20 mouse cellular contexts compared by ENCODE assay signal in the genomic region with DNA sequence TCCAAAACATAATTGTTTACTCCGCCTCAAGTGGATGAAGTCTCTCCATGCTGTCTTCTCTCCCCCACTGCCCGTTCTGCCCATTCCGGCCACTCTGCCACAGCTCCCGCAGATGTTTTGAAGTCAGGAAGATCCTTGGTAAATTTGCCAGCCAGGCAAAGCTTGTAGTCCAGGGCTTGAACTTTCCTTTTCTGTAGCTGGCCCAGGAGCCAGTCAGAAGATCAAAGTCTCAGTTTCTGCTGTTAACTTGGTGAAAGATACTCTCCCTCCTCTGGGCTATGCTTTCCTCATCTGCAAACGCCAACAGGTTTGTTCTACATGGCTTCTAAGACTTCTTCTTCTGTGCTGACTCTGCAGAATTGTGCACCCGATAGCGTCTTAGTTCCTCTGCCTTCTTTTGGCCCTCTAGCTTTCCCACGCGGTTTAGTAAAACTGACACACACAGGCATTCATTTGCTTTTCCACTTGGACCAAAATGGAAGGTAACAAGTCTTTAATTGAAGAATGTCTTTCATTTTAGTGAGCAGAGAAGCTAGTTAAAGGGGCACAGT. TPM values are rescaled to one million over a fixed set of nuclear protein-coding genes. Genes with fewer than 3 reads are reported as not detected.
DNase-seq lines count a peak whose midpoint lies in the region; ATAC-seq lines count a peak whose summit lies in the region.
"Had no signal": no experiment of that assay in that cellular context is flagged by ENCODE, and none has a peak within 500 bp of the region (broad histone marks: within the 10 kb centered on the region; RNA-seq: fewer than 3 reads in every experiment).

No protein-coding gene starts in this region.

- no peak overlapping the region for H3K9ac ChIP-seq in embryonic facial prominence, embryonic 13.5 days
- H3K9ac ChIP-seq in lung, embryonic 15.5 days: no peak overlapping the region; the same call in 1 of the 2 replicates
- peak overlapping the region; percentile 24; the same call in 1 of the 2 replicates for H3K9ac ChIP-seq in kidney, embryonic 15.5 days
- H3K9ac ChIP-seq in stomach, embryonic 14.5 days (replicated peaks; ENCODE audit: low read depth, low read length): no peak overlapping the region
- H3K9ac ChIP-seq: heart, embryonic 12.5 days; liver, embryonic 14.5 days; neural tube, embryonic 13.5 days had no signal

- peak overlapping the region; percentile 23; the same call in 1 of the 2 replicates for H3K4me2 ChIP-seq in embryonic facial prominence, embryonic 13.5 days
- peak overlapping the region; percentile 11; the same call in 1 of the 2 replicates for H3K4me2 ChIP-seq in lung, embryonic 15.5 days
- H3K4me2 ChIP-seq in kidney, embryonic 15.5 days: peak overlapping the region; percentile 34
- peak overlapping the region; percentile 2; the same call in 1 of the 2 replicates for H3K4me2 ChIP-seq in stomach, embryonic 14.5 days (replicated peaks; ENCODE audit: low read depth, low read length)
- H3K4me2 ChIP-seq: heart, embryonic 12.5 days; neural tube, embryonic 13.5 days had no signal

- peaks cover 37% of the 10 kb centered on the region for H3K27me3 ChIP-seq in embryonic facial prominence, embryonic 13.5 days
- peaks cover 62% of the 10 kb centered on the region for H3K27me3 ChIP-seq in embryonic facial prominence, embryonic 10.5 days (replicated peaks; ENCODE audit: low read depth, poor library complexity, severe bottlenecking)
- no peaks in the 10 kb centered on the region for H3K27me3 ChIP-seq in lung, embryonic 15.5 days
- peaks cover 3% of the 10 kb centered on the region; the same call in 1 of the 2 replicates for H3K27me3 ChIP-seq in kidney, embryonic 15.5 days
- H3K27me3 ChIP-seq in stomach, embryonic 14.5 days (ENCODE audit: control insufficient read depth, insufficient read depth, low read length): no peaks in the 10 kb centered on the region
- H3K27me3 ChIP-seq: neural tube, embryonic 13.5 days had no signal

- H3K4me1 ChIP-seq in embryonic facial prominence, embryonic 13.5 days: peaks cover 25% of the 10 kb centered on the region
- H3K4me1 ChIP-seq in embryonic facial prominence, embryonic 10.5 days: peaks cover 14% of the 10 kb centered on the region
- peaks cover 29% of the 10 kb centered on the region for H3K4me1 ChIP-seq in lung, embryonic 15.5 days
- peaks cover 62% of the 10 kb centered on the region for H3K4me1 ChIP-seq in kidney, embryonic 15.5 days
- peaks cover 23% of the 10 kb centered on the region for H3K4me1 ChIP-seq in stomach, embryonic 14.5 days (ENCODE audit: control insufficient read depth, insufficient read depth, low read length)

- DNase-seq in embryonic facial prominence, embryonic 10.5 days (ENCODE audit: low spot score): no peak
- DNase-seq in lung, postnatal 10 days: no peak
- DNase-seq in layer of hippocampus, postnatal 10 days (ENCODE audit: low spot score in 2 of 2): no peak
- DNase-seq: thymus, postnatal 36 days had no signal

- H3K9me3 ChIP-seq in embryonic facial prominence, embryonic 13.5 days: 0 out of 2 replicates have a peak, but pooled peaks cover 3% of the 10 kb centered on the region
- no peaks in the 10 kb centered on the region for H3K9me3 ChIP-seq in embryonic facial prominence, embryonic 10.5 days
- no peaks in the 10 kb centered on the region for H3K9me3 ChIP-seq in lung, embryonic 15.5 days
- no peaks in the 10 kb centered on the region for H3K9me3 ChIP-seq in kidney, embryonic 15.5 days (replicated peaks)
- no peaks in the 10 kb centered on the region; the same call in 1 of the 2 replicates for H3K9me3 ChIP-seq in stomach, embryonic 14.5 days (ENCODE audit: control insufficient read depth, low read depth, low read length)

- WGBS in embryonic facial prominence, embryonic 13.5 days: 74% methylated on average over 9 of the region's 9 CpGs
- WGBS in embryonic facial prominence, embryonic 10.5 days: 85% methylated on average over 9 of the region's 9 CpGs
- WGBS in lung, embryonic 15.5 days: 62% methylated on average over 9 of the region's 9 CpGs
- 69% methylated on average over 9 of the region's 9 CpGs for WGBS in kidney, embryonic 15.5 days
- 61% methylated on average over 9 of the region's 9 CpGs for WGBS in stomach, embryonic 14.5 days

- H3K4me3 ChIP-seq in embryonic facial prominence, embryonic 13.5 days: no peak overlapping the region
- H3K4me3 ChIP-seq in embryonic facial prominence, embryonic 10.5 days: no peak overlapping the region
- H3K4me3 ChIP-seq in lung, embryonic 15.5 days: no peak overlapping the region
- no peak overlapping the region for H3K4me3 ChIP-seq in kidney, embryonic 15.5 days (replicated peaks)
- no peak overlapping the region for H3K4me3 ChIP-seq in stomach, embryonic 14.5 days (ENCODE audit: low read depth, low read length)
- H3K4me3 ChIP-seq: heart, embryonic 12.5 days; hindbrain, embryonic 10.5 days; neural tube, embryonic 13.5 days had no signal

- no peak overlapping the region; the same call in 1 of the 2 replicates for H3K27ac ChIP-seq in embryonic facial prominence, embryonic 13.5 days
- no peak overlapping the region for H3K27ac ChIP-seq in embryonic facial prominence, embryonic 10.5 days (replicated peaks)
- H3K27ac ChIP-seq in lung, embryonic 15.5 days: peak overlapping the region; percentile 89
- H3K27ac ChIP-seq in kidney, embryonic 15.5 days: peak overlapping the region; percentile 82
- H3K27ac ChIP-seq in stomach, embryonic 14.5 days (ENCODE audit: low read length): 0 out of 2 replicates have a peak overlapping the region, but pooled peaks have one; percentile 3
- H3K27ac ChIP-seq: hindbrain, embryonic 10.5 days; liver, embryonic 14.5 days; neural tube, embryonic 13.5 days had no signal

- no peak for ATAC-seq in embryonic facial prominence, embryonic 13.5 days (ENCODE audit: insufficient number of reproducible peaks, insufficient read depth, low FRiP score, low TSS enrichment, low read depth)
- no peak for ATAC-seq in lung, embryonic 15.5 days (ENCODE audit: borderline replicate concordance, extremely low read depth, low FRiP score, low TSS enrichment)
- no peak for ATAC-seq in kidney, embryonic 15.5 days (replicated peaks; ENCODE audit: low FRiP score)
- ATAC-seq in stomach, embryonic 14.5 days (ENCODE audit: insufficient number of reproducible peaks, insufficient read depth, low FRiP score, low read depth): no peak
- no peak for ATAC-seq in megakaryocyte-erythroid progenitor cell, adult 5-6 weeks (replicated peaks; ENCODE audit: low FRiP score, low TSS enrichment, poor library complexity, severe bottlenecking)
- ATAC-seq: inflammation-experienced regulatory T-cells, adult 6 months had no signal

- H3K36me3 ChIP-seq in embryonic facial prominence, embryonic 13.5 days: no peaks in the 10 kb centered on the region
- no peaks in the 10 kb centered on the region for H3K36me3 ChIP-seq in embryonic facial prominence, embryonic 10.5 days (replicated peaks)
- no peaks in the 10 kb centered on the region for H3K36me3 ChIP-seq in lung, embryonic 15.5 days
- H3K36me3 ChIP-seq in kidney, embryonic 15.5 days: no peaks in the 10 kb centered on the region
- no peaks in the 10 kb centered on the region for H3K36me3 ChIP-seq in stomach, embryonic 14.5 days (ENCODE audit: control insufficient read depth, insufficient read depth, low read length)
- H3K36me3 ChIP-seq: heart, embryonic 12.5 days; hindbrain, embryonic 10.5 days; neural tube, embryonic 13.5 days had no signal

RNA-seq across cellular contexts. Expression of gene Hoxb1, which starts 47.5 kb away (rescaled TPM):
- polyA plus RNA-seq in embryonic facial prominence, embryonic 13.5 days (2015; fragmentation: Nextera tagmentation; extraction: Ambion mirVana): not detected in 2 replicates
- polyA plus RNA-seq in embryonic facial prominence, embryonic 10.5 days (2016; fragmentation: Nextera tagmentation; extraction: Ambion mirVana): 1.2 and 7.1 TPM in 2 replicates
- polyA plus RNA-seq in lung, embryonic 15.5 days (2015; fragmentation: Nextera tagmentation; extraction: Ambion mirVana): 0.14 TPM in 1 of 2 replicates, not detected in the other
- 0.27 and 0.35 TPM in 2 replicates for polyA plus RNA-seq in kidney, embryonic 15.5 days (2015; fragmentation: Nextera tagmentation; extraction: Ambion mirVana)
- 0.22 and 0.32 TPM in 2 replicates for polyA plus RNA-seq in stomach, embryonic 14.5 days (2014; fragmentation: Nextera tagmentation; extraction: Ambion mirVana)
- not detected in 2 replicates for total RNA-seq in megakaryocyte-erythroid progenitor cell, adult 5-6 weeks (2014; fragmentation: Nextera tagmentation)
- total RNA-seq in megakaryocyte-erythroid progenitor cell, adult 5-6 weeks (2017): not detected in 2 replicates
- total RNA-seq in layer of hippocampus, postnatal 10 days (2021): not detected
- total RNA-seq: gastrocnemius, postnatal 36 days; left cerebral cortex, postnatal 25 days; megakaryocyte progenitor cell, adult 5-6 weeks; midbrain, postnatal 0 days had no signal
- polyA plus RNA-seq: forebrain, embryonic 11.5 days; heart, embryonic 12.5 days; inflammation-experienced regulatory T-cells, adult 6 months; midbrain, postnatal 0 days; small intestine, adult 2 months had no signal

RNA-seq across cellular contexts. Expression of gene Skap1, which starts 51.4 kb away (rescaled TPM):
- 0.49 and 0.61 TPM in 2 replicates for polyA plus RNA-seq in embryonic facial prominence, embryonic 13.5 days (2015; fragmentation: Nextera tagmentation; extraction: Ambion mirVana)
- 0.19 and 0.46 TPM in 2 replicates for polyA plus RNA-seq in embryonic facial prominence, embryonic 10.5 days (2016; fragmentation: Nextera tagmentation; extraction: Ambion mirVana)
- polyA plus RNA-seq in lung, embryonic 15.5 days (2015; fragmentation: Nextera tagmentation; extraction: Ambion mirVana): 1.6 and 6.6 TPM in 2 replicates
- 10.4 and 10.6 TPM in 2 replicates for polyA plus RNA-seq in kidney, embryonic 15.5 days (2015; fragmentation: Nextera tagmentation; extraction: Ambion mirVana)
- 0.45 and 0.82 TPM in 2 replicates for polyA plus RNA-seq in stomach, embryonic 14.5 days (2014; fragmentation: Nextera tagmentation; extraction: Ambion mirVana)
- total RNA-seq in megakaryocyte-erythroid progenitor cell, adult 5-6 weeks (2014; fragmentation: Nextera tagmentation): 2.7 and 11.3 TPM in 2 replicates
- 3.7 TPM in 1 of 2 replicates, not detected in the other for total RNA-seq in megakaryocyte-erythroid progenitor cell, adult 5-6 weeks (2017)
- 1 to 10 TPM; 1.4 to 2.0 TPM for total RNA-seq in layer of hippocampus, postnatal 10 days (2021)

Comparison
In these comparisons a context has a peak if more than half of its experiments do, and no peak if none do; other contexts are left out.
1. H3K27ac ChIP-seq: peak in lung, embryonic 15.5 days (single experiment), kidney, embryonic 15.5 days (single experiment) and stomach, embryonic 14.5 days (single experiment); none in embryonic facial prominence, embryonic 13.5 days (single experiment) and embryonic facial prominence, embryonic 10.5 days (single experiment).
2. Peak in every context shown above with its lines, with median percentiles within 50 percentile points of each other: H3K4me2 ChIP-seq.